Mouse (Mus musculus) embryonic fibroblast, embryonic 13.5 days (primary cell): Measurements from ENCODE around the gene Acsm3.

Experiments
- CTCF ChIP-seq: IDR thresholded peaks from 2 replicates; pipeline ENCODE4 v1.5.1; 2011; ENCODE audit warnings: mild to moderate bottlenecking, control low read depth, low read length, moderate library complexity, borderline replicate concordance; ENCODE audit not compliant: insufficient read depth
- POLR2A ChIP-seq: IDR thresholded peaks from 2 replicates; pipeline ENCODE4 v1.6.1; 2011; ENCODE audit warnings: low read depth, mild to moderate bottlenecking, control low read depth, low read length, moderate library complexity

GRCm38 (mm10) chr7:119769895-119770294 lies 9.2 kb downstream of the Acsm3 start:
- TF ChIP-seq CTCF: no peak
- TF ChIP-seq POLR2A: no peak
